Mouse (Mus musculus): ENCODE data around the gene Il9. TPM values are rescaled to one million over a fixed set of nuclear protein-coding genes. Genes with fewer than 3 reads are reported as not detected.

Il9 gene
- total RNA-seq, 2 experiments from 2014 or later = not detected

- intact Hi-C loops (cut with DNase I) = no loop called here
- peak; percentile 50 to 64 for DNase-seq (ENCODE audit: low spot score in 2 of 2)
These were observed 48.6 kb downstream of the Il9 start for GRCm38 (mm10) chr13:56433466-56433865.

DNA sequence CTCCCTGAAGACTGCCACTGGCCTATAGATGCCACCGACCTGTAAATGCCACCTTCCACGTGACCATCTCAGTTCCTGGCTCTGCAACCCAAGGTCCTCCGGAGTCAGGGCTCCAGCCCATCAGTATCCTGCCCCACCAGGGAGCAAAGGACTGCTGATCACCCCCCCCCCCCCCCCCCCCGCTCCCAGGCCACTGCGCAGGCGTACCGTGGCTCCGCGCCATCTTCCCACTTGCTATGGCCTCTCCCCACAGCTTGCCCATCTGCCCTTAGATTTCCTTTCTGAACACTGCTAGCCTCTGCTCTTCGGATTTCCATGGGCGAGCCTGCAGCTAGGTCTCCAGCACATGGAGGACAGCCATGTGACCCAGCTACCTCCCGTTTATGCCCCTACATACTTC lies 49.5 kb downstream of the Il9 start:
- DNase-seq (ENCODE audit: low spot score in 2 of 2) = no peak
- intact Hi-C loops (cut with DNase I) = no loop called here

Other genes starting within 250 kb of the Il9 start
- under 1 TPM; 0.18 to 0.34 TPM for gene Neurog1, start 230.1 kb downstream of the Il9 start, total RNA-seq (2021)
- 100 to 1,000 TPM; 130 to 158 TPM for gene Cxcl14, start 185.7 kb downstream of the Il9 start, total RNA-seq (2021)
- not detected for gene Gm3045, start 55.7 kb downstream of the Il9 start, total RNA-seq (2021)
- gene Slc25a48, start 43.9 kb downstream of the Il9 start, total RNA-seq (2021) = under 1 TPM in 1 of 2 experiments, not detected in 1; 0.14 TPM
- gene Fbxl21, start 40.2 kb upstream of the Il9 start, total RNA-seq (2021) = 1 to 10 TPM; 4.0 to 7.3 TPM
- not detected for gene Lect2, start 66.3 kb upstream of the Il9 start, total RNA-seq (2021)
- gene Tgfbi, start 127.3 kb upstream of the Il9 start, total RNA-seq (2021) = 1 to 10 TPM; 3.8 to 4.1 TPM
- 10 to 100 TPM; 20.2 to 20.3 TPM for gene Smad5, start 220.8 kb upstream of the Il9 start, total RNA-seq (2021)